Mouse (Mus musculus): Measurements from ENCODE around the gene Snurf.

Snurf gene

GRCm38 (mm10) chr7:60004606-60005330 lies at the start of gene Snurf, which contains the start of gene Gm38393:
Gene Snurf (minus strand): TSS chr7:60005049.
Gene Gm38393 (minus strand): TSS chr7:60005064.
- DNase-seq = peak; percentile 89

GRCm38 (mm10) chr7:60047481-60048201 lies 42.8 kb upstream of the Snurf start:
- peak; percentile 60 for DNase-seq

- no peak for DNase-seq
Measured at GRCm38 (mm10) chr7:60013186-60013585, 8.3 kb upstream of the Snurf start.

DNA sequence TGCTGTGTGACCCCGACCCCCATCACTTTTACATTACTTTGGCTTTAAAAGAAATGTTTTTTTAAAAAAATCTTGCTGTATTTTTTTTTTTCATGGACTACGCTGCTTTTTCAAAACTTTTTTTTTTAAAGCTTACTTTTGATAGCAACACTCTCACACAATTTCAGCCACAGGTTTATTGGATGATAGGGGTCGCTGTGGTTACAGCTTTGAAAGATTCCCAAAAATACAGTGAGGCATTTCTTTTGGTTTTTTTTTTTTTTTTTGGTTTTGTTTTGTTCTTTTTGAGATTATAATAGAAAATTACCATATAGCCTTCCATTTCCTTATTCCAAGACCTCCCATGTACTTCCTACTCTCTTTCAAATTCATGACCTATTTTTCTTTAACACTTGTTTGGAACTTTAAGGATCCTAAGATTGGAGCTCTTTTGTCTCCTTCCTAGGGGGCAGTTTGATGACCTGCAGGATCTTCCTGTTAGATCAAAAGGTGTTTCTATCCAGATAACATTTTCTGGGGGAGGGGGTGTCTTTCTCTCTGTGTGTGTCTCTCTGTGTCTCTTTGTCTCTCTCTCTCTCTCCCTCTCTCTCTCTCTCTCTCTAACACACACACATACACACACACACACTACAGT lies 3.0 kb upstream of the Snurf start:
- no peak for DNase-seq

DNA sequence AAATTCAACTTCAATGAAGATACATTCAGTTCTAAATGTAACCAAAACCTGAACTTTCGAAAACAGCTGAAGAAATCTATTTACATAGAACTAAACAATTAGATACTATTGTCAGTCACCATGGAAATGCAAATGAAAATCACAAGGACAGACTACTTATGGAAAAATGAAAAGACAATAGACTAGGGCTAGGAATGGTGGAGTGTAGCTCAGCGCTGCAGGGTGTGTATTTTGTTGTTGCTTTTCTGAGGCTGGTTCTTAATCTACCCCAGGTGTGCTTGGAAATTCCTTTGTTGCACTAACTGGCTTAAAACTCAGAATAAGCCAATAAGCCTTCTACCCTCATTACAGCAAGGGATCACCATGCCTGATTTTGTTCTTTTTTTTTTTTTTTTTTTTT lies 1.4 kb upstream of the Snurf start:
- no peak for DNase-seq

- peak; percentile 40 for DNase-seq
Measured at GRCm38 (mm10) chr7:60003921-60004605, 786 bp downstream of the Snurf start.

DNA sequence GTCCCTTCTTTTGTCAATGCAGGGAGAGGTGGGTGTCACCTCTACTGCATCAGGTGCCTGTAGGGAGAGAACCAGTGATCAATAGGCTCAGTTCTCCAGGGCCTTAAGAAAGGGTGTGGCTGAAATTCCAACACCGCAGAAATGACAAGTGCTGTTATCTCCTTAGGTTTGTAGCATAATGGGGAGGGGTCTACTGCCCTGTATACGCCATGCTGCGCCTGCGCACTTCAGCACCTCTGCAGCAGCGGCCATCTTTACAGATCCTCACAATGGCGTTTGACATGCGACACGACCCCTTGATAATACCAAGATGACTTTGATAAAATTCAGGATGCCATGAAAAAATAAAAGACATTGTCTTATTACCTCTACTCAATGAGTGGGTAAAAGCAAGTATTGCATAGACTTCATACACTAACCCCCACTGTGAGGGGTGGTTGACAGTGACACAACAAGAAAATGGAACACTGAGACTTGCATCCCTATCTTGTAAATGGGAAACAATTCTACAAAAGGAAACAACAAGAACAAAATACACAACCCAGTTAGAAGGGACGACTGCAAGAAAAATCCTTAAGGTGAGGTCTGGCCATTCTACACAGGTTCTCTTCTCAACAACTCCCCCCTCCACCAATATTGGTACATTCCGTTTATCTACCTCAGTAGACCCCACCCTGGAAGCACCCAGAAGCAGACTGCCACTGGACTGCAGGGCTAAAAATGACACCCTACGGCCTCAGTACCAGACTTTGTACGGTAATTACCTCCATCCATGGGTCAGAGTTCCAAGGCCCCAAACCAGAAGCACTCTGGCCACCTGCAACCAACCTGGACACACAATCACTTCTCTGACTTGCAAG lies 1.6 kb downstream of the Snurf start:
- peak; percentile 35 for DNase-seq

DNA sequence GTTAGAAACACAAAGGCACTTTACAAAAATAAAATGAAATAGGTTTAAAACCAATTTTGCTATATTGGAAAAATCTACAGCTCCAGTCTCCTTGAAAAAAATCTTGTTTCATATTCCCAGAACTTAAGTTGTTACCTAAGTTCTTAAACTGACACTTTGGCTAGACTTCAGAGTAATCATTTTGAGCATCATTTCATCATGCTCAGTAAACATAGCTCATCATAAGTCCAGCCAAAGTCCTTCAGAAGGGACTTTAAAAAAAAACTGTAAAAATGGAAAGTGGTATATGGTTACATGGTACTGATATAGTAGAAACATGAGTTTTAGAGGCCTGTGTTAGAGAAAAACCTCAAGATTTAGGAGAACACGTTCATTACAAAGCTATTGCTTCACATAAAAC lies 26.2 kb downstream of the Snurf start:
- no peak for DNase-seq

All from cerebellum, adult 11 months (tissue).